Mouse (Mus musculus) lung, postnatal 0 days (tissue): Measurements from ENCODE around the gene Them5.

Experiments
- CTCF ChIP-seq: IDR thresholded peaks from 2 replicates; pipeline ENCODE4 v1.5.1; 2016; ENCODE audit warnings: antibody characterized with exemption, mild to moderate bottlenecking
- EP300 ChIP-seq: IDR thresholded peaks from 2 replicates; pipeline ENCODE4 v1.6.1; 2016; ENCODE audit warnings: antibody characterized with exemption, mild to moderate bottlenecking, control low read depth

DNA sequence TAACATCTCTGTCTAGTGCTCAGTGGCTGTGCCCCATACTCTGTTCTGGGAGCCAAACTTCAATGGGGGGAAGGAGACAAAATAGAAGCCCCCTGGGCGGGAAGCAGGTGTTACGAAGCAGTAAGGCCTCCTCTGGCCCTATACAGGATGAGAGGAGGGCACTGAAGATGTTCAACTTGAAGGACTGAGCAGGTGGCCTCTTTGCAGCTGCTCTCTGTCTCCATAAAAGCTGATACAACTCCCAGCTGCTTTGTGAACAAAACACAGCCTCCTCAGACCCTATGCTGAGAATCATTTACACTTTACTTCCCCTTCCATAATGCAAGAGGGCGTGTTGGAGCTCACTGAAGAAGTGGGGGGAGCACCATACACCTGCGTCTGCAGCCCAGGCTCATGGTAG, 44.8 kb downstream of the Them5 start:
- TF ChIP-seq CTCF (no peak), EP300 (no peak)
